Mouse (Mus musculus) heart, embryonic 13.5 days (tissue): ENCODE results near the gene Agl. TPM values are rescaled to one million over a fixed set of nuclear protein-coding genes. Genes with fewer than 3 reads are reported as not detected.

Source experiments
- polyA plus RNA-seq: library from polyadenylated mRNA; unstranded; fragments of >200 nt; fragmentation: Nextera tagmentation; extraction: Ambion mirVana; gene quantifications from 2 replicates; pipeline ENCODE4 v1.2.1, GENCODE M21; 2015

Agl gene
- polyA plus RNA-seq, 1 experiment from 2014 or later, result 44.3 TPM

Other genes starting within 250 kb of the Agl start
- 29.9 and 31.7 TPM in 2 replicates for gene Lrrc39, start 245.2 kb downstream of the Agl start, polyA plus RNA-seq
- 11.7 and 15.7 TPM in 2 replicates for gene Sass6, start 213.2 kb downstream of the Agl start, polyA plus RNA-seq
- gene Trmt13, start 193.6 kb downstream of the Agl start, polyA plus RNA-seq, result 18.6 and 18.8 TPM in 2 replicates
- 49.7 and 54.6 TPM in 2 replicates for gene Mfsd14a, start 145.5 kb downstream of the Agl start, polyA plus RNA-seq
- not detected in 2 replicates for gene Gm43191, start 126.9 kb downstream of the Agl start, polyA plus RNA-seq
- 8.7 and 10.3 TPM in 2 replicates for gene Slc35a3, start 95.3 kb downstream of the Agl start, polyA plus RNA-seq
- 17.1 and 18.1 TPM in 2 replicates for gene Frrs1, start 51.3 kb upstream of the Agl start, polyA plus RNA-seq
- not detected in 2 replicates for gene 4930455H04Rik, start 160.1 kb upstream of the Agl start, polyA plus RNA-seq
- gene Palmd, start 160.8 kb upstream of the Agl start, polyA plus RNA-seq, result 13.2 and 13.6 TPM in 2 replicates